Mouse (Mus musculus): ENCODE results near the gene Pmm1. TPM values are rescaled to one million over a fixed set of nuclear protein-coding genes. Genes with fewer than 3 reads are reported as not detected.

The Pmm1 gene
- polyA plus RNA-seq, 1 experiment: 88.7 TPM

- Histone ChIP-seq H3K27ac (ENCODE audit: insufficient read depth, low read length) (no peak overlapping the region), H3K4me3 (ENCODE audit: insufficient read depth, low read length) (no peak overlapping the region), H3K4me1 (ENCODE audit: control insufficient read depth, insufficient read depth, low read length) (no peaks in the 10 kb centered on the region)
- TF ChIP-seq POLR2A (IDR thresholded peaks at IDR 0.05; ENCODE audit: low read depth, low read length) (no peak), CTCF (IDR thresholded peaks at IDR 0.05; ENCODE audit: borderline replicate concordance, insufficient read depth, low read length) (no peak)
Measured at GRCm38 (mm10) chr15:81940219-81940618, 20.5 kb downstream of the Pmm1 start.

DNA sequence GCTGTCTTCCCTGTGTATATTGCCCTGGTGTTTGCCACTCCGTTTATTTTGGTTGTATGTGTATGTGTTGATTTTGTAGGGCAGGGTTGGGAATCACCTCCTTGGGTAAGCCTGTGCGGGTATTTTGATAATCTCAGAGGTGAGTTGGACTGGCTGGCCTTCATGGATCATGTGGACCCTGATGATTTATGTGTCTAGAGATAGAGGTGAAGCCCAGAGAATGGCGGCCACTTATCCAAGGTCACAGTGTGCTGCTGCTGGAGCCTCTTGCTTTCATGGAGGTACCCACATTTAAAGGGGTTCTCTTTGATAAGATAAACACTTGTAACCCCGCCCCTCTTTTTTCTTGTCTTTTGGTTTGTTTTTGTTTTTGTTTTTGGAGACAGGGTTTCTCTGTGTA lies 21.0 kb downstream of the Pmm1 start:
- no peak overlapping the region for H3K4me3 ChIP-seq (ENCODE audit: insufficient read depth, low read length)

DNA sequence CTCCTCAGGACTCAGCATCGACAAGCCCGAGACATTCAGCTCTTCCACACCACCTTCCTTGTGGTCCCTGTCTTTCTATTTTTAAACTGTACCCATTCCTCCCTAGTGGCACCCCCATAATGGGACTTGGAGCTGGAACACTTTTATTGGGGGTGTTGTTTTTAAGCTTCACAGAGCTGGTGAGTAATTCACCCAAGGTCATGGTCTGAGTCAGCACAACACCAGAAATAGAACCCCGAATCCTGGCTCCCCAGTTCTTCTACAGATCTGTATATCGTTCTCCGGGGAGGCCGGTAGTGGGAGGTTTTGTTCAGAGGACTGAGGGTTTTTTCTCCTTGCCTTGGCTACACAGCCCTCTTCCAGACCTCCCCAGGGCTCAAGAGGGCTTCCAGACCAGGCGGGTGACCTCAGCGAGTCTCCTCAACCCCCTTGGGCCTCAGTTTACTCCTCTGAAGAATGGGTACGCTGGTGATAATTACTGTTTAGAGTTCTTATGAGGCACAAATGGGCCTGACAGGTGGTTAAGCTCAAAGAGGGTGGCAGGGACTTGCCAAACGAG lies 21.5 kb downstream of the Pmm1 start:
- Histone ChIP-seq H3K4me1 (ENCODE audit: control insufficient read depth, insufficient read depth, low read length) (no peaks in the 10 kb centered on the region), H3K27ac (ENCODE audit: insufficient read depth, low read length) (no peak overlapping the region), H3K4me3 (ENCODE audit: insufficient read depth, low read length) (no peak overlapping the region)
- no peak for TF ChIP-seq POLR2A (IDR thresholded peaks at IDR 0.05; ENCODE audit: low read depth, low read length)
- TF ChIP-seq CTCF (IDR thresholded peaks at IDR 0.05; ENCODE audit: borderline replicate concordance, insufficient read depth, low read length): no peak

More for the DNA sequence above, 21.0 kb downstream of the Pmm1 start:
- Histone ChIP-seq H3K27ac (ENCODE audit: insufficient read depth, low read length) (no peak overlapping the region), H3K4me1 (ENCODE audit: control insufficient read depth, insufficient read depth, low read length) (no peaks in the 10 kb centered on the region)
- no peak for TF ChIP-seq POLR2A (IDR thresholded peaks at IDR 0.05; ENCODE audit: low read depth, low read length)
- TF ChIP-seq CTCF (IDR thresholded peaks at IDR 0.05; ENCODE audit: borderline replicate concordance, insufficient read depth, low read length): no peak

GRCm38 (mm10) chr15:81938246-81938645 lies 22.5 kb downstream of the Pmm1 start:
- TF ChIP-seq CTCF (IDR thresholded peaks at IDR 0.05; ENCODE audit: borderline replicate concordance, insufficient read depth, low read length) (peak; percentile 72), POLR2A (IDR thresholded peaks at IDR 0.05; ENCODE audit: low read depth, low read length) (no peak)

DNA sequence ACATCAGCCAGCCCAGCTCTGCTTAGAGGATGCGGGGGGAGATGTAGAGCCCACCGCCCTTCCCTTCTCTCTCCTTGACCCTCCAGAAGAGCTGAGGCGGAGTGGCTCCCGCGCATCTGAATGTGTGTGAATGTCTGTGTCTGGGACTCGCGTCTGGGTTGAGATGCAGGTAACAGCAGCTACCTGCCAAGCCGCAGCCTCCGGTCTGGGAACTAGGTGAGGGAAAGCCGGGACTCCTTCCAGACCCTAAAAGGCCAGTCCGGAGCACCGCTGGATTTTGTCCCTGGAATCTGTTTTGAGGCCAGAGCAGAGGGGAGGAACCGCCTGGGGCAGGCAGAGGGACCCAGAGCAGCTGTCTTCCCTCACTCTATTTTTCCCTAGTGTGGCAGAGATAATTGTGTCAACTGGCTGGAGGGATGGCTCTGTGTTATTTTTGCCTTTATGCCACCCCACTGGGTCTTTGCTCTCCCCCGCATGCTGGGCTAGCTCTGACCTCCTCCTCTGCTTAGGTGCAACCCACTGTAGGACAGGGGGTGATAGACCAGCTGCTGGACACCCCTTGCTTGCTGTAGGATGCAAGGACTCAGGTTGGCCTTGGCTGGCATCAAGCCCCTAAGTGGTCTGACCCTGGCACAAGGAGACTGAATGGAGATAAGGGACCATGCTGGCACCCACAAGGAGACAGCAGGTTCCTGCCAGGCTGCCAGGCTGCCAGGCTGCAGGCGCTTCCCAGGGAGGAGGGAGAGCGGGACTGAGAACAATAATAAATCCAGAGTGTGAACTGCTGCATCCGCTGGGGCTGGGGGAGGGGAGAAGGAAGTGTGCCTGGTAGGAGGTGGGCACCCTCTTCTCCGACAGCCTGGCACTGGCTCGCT lies 23.4 kb downstream of the Pmm1 start:
- peak overlapping the region; percentile 31 for H3K4me3 ChIP-seq (ENCODE audit: insufficient read depth, low read length)
- TF ChIP-seq POLR2A (IDR thresholded peaks at IDR 0.05; ENCODE audit: low read depth, low read length): no peak
- TF ChIP-seq CTCF (IDR thresholded peaks at IDR 0.05; ENCODE audit: borderline replicate concordance, insufficient read depth, low read length): no peak
- no peak overlapping the region for H3K27ac ChIP-seq (ENCODE audit: insufficient read depth, low read length)
- H3K4me1 ChIP-seq (ENCODE audit: control insufficient read depth, insufficient read depth, low read length): no peaks in the 10 kb centered on the region

More at GRCm38 (mm10) chr15:81938246-81938645, 22.5 kb downstream of the Pmm1 start:
- Histone ChIP-seq H3K4me3 (ENCODE audit: insufficient read depth, low read length) (no peak overlapping the region), H3K27ac (ENCODE audit: insufficient read depth, low read length) (no peak overlapping the region), H3K4me1 (ENCODE audit: control insufficient read depth, insufficient read depth, low read length) (no peaks in the 10 kb centered on the region)

GRCm38 (mm10) chr15:81936679-81937078 lies 24.1 kb downstream of the Pmm1 start, which contains the start of gene Csdc2:
Csdc2 (plus strand) TSS chr15:81936759.
- TF ChIP-seq POLR2A (IDR thresholded peaks at IDR 0.05; ENCODE audit: low read depth, low read length): peak; percentile 42; the same call in 1 of the 2 replicates
- no peak for TF ChIP-seq CTCF (IDR thresholded peaks at IDR 0.05; ENCODE audit: borderline replicate concordance, insufficient read depth, low read length)
- no peaks in the 10 kb centered on the region for H3K4me1 ChIP-seq (ENCODE audit: control insufficient read depth, insufficient read depth, low read length)
- peak within 1 kb of the TSS; percentile 31 for H3K4me3 ChIP-seq (ENCODE audit: insufficient read depth, low read length)
- H3K27ac ChIP-seq (ENCODE audit: insufficient read depth, low read length): 0 out of 2 replicates have a peak within 1 kb of the TSS, but pooled peaks have one; percentile 7

- Histone ChIP-seq H3K4me1 (ENCODE audit: control insufficient read depth, insufficient read depth, low read length) (no peaks in the 10 kb centered on the region), H3K4me3 (ENCODE audit: insufficient read depth, low read length) (peak overlapping the region; percentile 31), H3K27ac (ENCODE audit: insufficient read depth, low read length) (0 out of 2 replicates have a peak overlapping the region, but pooled peaks have one; percentile 7)
- no peak for TF ChIP-seq POLR2A (IDR thresholded peaks at IDR 0.05; ENCODE audit: low read depth, low read length)
- TF ChIP-seq CTCF (IDR thresholded peaks at IDR 0.05; ENCODE audit: borderline replicate concordance, insufficient read depth, low read length): no peak
Measured at GRCm38 (mm10) chr15:81935869-81936637, 24.7 kb downstream of the Pmm1 start.

GRCm38 (mm10) chr15:81933986-81934385 lies 26.7 kb downstream of the Pmm1 start:
- TF ChIP-seq POLR2A (IDR thresholded peaks at IDR 0.05; ENCODE audit: low read depth, low read length) (no peak), CTCF (IDR thresholded peaks at IDR 0.05; ENCODE audit: borderline replicate concordance, insufficient read depth, low read length) (no peak)
- H3K4me3 ChIP-seq (ENCODE audit: insufficient read depth, low read length): no peak overlapping the region
- no peaks in the 10 kb centered on the region for H3K4me1 ChIP-seq (ENCODE audit: control insufficient read depth, insufficient read depth, low read length)
- H3K27ac ChIP-seq (ENCODE audit: insufficient read depth, low read length): no peak overlapping the region

DNA sequence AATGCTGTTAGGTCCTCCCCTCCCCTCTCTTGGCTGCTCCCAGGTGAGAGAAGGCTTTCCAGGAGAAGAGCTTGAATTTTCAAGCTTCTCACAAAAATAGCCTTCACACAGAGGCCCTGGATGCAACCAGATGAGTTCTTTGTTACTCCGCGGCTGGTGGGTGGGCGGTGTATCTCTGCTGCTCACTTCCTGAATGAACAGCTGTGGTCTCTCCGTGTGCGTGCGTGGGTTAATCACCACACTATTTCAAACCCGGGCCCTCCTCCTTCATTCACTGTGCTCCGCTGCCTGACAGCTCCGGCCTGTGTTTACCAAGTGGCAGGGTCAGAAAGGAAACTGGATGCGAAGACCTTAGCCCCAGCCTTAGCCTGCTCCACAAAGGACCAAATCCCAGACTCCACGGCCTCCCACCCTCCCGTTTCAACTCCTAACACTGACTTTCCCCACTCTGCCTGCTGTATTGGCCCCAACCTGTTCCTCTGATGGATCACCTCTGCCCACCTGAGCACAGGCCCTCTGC lies 27.7 kb downstream of the Pmm1 start:
- Histone ChIP-seq H3K4me3 (ENCODE audit: insufficient read depth, low read length) (no peak overlapping the region), H3K4me1 (ENCODE audit: control insufficient read depth, insufficient read depth, low read length) (no peaks in the 10 kb centered on the region), H3K27ac (ENCODE audit: insufficient read depth, low read length) (no peak overlapping the region)
- TF ChIP-seq CTCF (IDR thresholded peaks at IDR 0.05; ENCODE audit: borderline replicate concordance, insufficient read depth, low read length): no peak
- TF ChIP-seq POLR2A (IDR thresholded peaks at IDR 0.05; ENCODE audit: low read depth, low read length): no peak
